Mouse (Mus musculus) E14TG2a.4 (cell line): ENCODE results near the gene Cd59a.

Experiments
- CTCF ChIP-seq: conservative IDR thresholded peaks from 2 replicates; pipeline ENCODE4 v1.5.1; 2014; ENCODE audit warnings: low read length
- POU5F1 ChIP-seq: IDR thresholded peaks from 2 replicates; pipeline ENCODE4 v1.6.1; 2014; ENCODE audit warnings: low read length, borderline replicate concordance

DNA sequence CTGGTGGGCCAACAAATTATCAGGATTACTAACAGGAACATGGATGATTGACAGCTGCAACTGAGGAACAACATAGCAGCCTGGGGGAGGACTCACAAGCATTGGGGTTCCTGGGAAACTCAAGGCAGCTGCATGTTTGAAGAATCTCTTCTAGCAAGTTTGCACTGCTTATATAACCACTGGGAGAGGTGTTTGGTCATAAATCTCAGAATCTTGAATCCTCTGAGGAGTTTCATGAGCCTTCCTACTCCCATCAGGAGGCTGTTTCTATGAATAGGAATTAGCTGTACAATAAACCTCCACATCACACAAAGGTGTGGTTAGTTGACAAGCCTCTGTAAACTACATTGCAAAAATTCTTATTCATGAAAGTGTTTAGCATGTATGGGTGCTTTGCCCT lies 32.9 kb upstream of the Cd59a start:
- no peak for TF ChIP-seq CTCF
- no peak for TF ChIP-seq POU5F1
